Mouse (Mus musculus) MN1 (cell line): ENCODE data around the gene 1700067K01Rik.

Experiments
- DNase-seq: peaks from one replicate; pipeline ENCODE4 v3.0.0-alpha.2; 2016; ENCODE audit warnings: low spot score

1700067K01Rik gene

GRCm38 (mm10) chr8:84011705-84012498, 10.6 kb downstream of the 1700067K01Rik start, which contains the start of gene 2210011C24Rik:
Gene 2210011C24Rik (minus strand): TSS chr8:84012171.
- DNase-seq, result peak; percentile 57

DNA sequence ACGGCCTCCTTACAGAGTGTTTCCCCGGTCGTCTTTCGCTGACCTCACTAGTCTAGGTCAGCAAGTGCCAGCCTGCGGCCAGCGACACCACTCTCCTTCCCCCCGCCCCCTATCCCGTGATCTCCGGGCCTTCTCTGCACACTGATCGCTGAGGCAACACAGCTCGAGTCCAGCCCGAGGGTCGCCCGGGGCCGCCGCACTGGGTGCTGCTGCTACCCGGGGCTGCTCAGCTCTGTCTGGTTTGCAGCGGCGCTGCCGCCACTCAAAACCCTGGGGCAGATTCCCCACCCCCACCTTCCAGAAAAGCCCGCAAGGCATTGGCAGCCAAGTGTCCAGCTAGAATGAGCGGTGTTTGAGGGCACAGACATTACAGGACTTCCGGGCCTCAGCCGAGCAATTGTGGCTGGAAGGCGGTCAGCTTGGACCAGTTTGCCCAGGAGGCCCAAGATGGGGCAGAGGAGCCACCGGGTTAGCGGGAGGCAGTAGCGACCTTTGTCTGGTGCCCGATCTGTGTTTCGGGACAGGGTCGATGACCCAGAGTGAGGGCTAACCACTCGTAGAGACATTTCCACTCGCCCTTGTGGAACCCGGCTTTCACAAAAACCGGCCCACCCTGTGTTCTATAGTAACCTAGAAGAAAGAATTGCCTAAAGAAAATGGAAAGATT, 11.3 kb downstream of the 1700067K01Rik start:
- DNase-seq, result peak; percentile 47

GRCm38 (mm10) chr8:84015833-84016232, 14.5 kb downstream of the 1700067K01Rik start:
- DNase-seq, result no peak

GRCm38 (mm10) chr8:84019738-84020137, 18.4 kb downstream of the 1700067K01Rik start:
- DNase-seq, result no peak

DNA sequence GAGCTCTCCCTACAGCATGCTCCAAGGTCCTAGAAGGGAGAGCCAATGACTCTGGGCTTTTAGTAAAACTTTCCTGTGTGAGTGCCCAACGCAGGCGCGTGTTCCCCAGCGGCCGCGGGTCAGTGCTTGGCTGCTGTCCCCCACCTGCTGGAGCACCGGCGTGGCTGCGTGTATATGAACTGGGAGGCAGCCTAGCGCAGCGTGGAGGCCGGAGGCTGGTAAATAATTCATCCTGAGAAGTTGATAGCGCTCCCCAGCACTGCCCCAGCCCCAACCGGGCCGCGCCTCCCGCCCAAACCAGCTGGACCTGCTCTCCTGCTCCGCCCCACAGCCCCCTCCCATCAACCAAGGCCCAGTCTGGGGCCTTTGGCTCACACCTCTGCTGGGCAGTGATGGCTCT, 19.8 kb downstream of the 1700067K01Rik start, which contains the start of gene Palm3:
TSS of gene Palm3 (plus strand) at position 376 of the 400 bp plus-strand sequence.
- DNase-seq, result no peak

DNA sequence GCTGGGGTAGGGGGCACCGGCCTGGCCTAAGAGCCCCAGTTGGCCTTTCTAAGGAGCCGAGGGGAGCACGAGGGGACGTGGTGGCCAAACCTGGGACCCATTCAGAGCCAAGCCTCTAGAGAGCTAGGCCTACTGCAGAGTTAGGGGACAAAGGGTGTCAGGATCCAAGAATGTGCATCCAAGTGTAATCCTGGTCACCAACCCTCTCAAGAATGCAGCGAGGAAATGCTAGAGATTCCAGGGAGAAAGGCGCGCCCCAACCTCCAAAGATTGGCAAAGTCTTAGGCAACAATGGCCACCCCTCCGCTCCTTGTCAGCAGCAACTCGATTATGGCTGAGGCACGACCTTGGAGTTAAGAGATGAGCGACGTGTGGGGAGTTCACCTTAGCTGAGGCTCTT, 20.3 kb downstream of the 1700067K01Rik start:
- DNase-seq, result no peak

GRCm38 (mm10) chr8:84023085-84023484, 21.8 kb downstream of the 1700067K01Rik start:
- peak; percentile 72 for DNase-seq

GRCm38 (mm10) chr8:84023631-84024030, 22.3 kb downstream of the 1700067K01Rik start:
- no peak for DNase-seq

DNA sequence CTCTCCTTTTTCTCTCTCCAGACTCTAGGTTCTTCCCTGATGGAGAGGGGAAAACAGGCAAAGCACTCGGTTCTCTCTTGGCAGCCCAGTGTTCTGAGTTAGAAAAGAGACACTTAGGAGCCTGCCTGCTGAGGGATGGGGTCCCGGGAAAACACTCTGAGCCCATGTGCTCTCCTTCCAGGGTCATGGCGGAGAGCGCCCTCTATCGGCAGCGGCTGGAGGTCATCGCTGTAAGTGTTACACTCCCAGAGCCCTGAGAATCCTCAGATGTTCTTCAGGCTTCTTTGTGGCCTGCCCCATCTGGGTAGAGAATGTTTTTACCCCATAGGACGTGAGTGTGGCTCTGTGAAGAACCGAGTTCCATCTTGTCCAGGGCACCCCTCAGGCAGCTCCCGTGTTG, 22.9 kb downstream of the 1700067K01Rik start:
- peak; percentile 52 for DNase-seq

GRCm38 (mm10) chr8:84025863-84026262, 24.6 kb downstream of the 1700067K01Rik start:
- no peak for DNase-seq

DNA sequence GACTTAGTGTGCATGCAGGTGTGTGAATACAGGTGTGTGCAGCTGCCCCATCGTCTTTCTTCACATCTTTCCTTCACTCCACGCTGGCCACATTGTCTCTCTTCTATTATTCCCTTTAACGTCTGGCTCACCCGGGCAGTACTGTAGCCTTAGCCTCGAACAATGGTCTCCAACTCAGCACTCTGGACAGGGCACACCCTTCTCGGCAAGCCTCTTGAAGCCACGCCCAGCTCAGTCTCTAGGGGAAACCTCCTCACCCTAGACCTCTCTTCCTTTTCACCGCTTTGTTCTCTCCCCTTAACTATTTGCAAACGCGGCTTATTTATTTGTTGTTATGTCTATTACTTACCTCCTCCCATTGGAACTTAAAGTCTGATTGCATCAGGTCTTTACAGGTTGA, 26.1 kb downstream of the 1700067K01Rik start:
- no peak for DNase-seq

DNA sequence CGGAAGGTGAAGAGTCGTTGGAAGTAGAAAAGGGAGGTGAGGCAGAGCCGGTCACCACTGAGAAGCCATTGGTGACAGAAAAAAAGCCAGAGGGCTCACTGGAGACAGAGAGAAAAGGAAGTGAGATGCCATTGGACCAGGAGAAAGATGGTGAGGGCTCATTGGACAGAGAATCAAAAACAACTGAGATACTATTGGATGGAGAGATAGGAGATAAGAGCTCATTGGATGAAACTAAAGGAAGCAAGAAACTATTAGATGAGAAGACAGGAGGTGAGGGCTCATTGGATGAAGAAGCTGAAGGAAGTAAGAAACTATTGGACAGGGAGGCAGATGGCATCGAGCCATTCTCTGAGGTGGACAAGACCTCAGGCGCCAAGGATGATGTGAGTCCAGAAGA, 28.0 kb downstream of the 1700067K01Rik start:
- DNase-seq, result no peak

DNA sequence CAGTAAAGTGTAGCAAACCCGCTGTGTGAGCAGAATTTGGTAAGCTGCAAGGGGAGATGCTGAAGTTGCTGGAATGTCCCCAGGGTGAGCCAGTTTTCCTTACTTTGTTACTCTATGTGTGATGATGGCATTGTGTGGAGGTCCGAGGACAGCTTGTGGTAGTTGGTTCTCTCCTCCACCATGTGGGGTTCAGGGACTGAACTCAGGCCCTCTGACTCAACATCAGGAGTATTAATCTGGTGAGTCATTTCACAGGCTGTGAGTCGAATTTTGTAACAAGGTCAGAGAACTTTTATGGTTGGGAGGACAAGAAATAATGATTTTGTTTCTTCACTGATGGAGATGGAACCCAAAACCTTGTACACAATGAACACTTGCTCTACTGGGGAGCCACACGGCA, 31.5 kb downstream of the 1700067K01Rik start:
- DNase-seq, result no peak

GRCm38 (mm10) chr8:84038015-84038414, 36.7 kb downstream of the 1700067K01Rik start:
- DNase-seq, result no peak

DNA sequence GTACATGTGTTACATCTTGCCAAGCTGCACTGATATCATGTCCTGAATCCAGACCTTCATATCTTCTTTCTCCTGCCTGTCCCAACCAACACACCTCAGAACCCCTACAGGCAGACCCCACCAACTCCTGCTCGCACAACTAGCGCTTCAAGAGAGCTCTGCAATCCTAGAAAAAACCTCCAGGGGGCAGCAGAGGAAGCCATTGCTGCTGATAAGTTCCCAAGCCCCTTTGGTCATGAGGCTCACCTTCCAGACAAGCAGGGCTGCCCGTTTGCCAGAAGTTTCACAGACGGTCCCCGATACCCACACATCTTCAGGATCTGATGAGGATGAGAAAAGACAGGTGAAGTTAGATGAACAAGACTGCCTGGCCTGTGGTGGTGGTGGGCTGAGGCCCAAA, 37.7 kb downstream of the 1700067K01Rik start:
- peak; percentile 77 for DNase-seq

GRCm38 (mm10) chr8:84042066-84042947, 41.0 kb downstream of the 1700067K01Rik start, which contains the start of gene Il27ra:
Gene Il27ra (minus strand): TSS chr8:84042589.
- DNase-seq, result peak; percentile 91

DNA sequence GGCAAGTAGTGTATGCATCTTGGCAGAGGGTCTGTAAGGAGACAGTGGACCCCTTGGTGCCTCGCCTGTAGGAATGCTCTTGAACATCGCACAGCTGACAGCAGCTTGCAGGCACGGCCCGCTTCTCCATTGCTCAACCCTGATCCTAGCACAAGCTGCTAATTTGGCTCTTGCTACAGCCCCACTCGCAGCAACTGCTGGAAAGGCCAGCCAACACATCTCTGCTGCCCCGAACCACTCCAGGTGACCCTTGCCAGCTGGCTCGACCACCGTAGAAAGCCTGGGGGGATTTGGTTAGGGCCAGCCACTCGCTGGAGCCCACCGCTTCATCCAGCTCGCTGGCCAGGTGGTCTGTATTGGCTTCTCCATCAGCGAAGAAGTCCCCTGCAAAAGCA, 41.6 kb downstream of the 1700067K01Rik start:
- peak; percentile 30 for DNase-seq

GRCm38 (mm10) chr8:84044103-84044502, 42.8 kb downstream of the 1700067K01Rik start:
- DNase-seq, result no peak

- no peak for DNase-seq
Measured at GRCm38 (mm10) chr8:84044900-84045299, 43.6 kb downstream of the 1700067K01Rik start, which contains the start of gene Rln3. Gene Rln3 (minus strand): TSS chr8:84045000.

DNA sequence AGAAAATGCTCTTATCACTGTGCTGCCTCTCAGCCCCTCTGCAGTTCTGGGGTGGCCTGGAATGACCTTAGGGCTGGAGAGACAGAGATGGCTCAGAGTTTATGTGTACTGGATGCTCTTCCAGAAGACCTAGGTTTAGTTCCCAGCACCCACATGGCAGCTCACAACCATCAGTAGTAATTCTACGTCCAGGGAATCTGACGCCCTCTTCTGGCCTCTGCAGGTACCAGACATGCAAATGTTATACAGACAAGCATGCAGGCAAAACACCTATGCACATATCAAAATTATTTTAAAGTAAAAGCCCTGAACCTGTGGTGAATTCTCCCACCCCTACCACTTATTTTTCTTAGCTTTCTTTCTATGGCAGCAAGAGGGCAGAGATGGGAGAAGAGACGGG, 45.2 kb downstream of the 1700067K01Rik start:
- no peak for DNase-seq

DNA sequence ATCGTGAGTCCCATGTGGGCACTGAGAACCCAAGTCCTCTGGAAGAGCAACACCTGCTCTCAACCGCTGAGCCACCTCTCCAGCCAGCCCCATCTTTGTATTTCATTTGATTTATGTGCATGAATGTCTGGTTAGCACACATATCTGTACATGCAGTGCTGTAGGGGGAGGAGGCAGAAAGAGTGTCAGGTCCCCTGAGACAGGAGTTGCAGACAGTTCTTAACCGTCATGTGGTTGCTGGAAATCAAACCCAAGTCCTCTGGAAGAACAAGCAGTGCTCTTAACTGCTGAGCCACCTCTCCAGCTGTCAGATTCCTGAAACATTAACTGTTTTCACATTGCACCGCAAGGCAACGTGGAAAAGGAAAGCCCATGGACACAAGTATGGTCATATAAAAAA, 46.9 kb downstream of the 1700067K01Rik start:
- DNase-seq, result no peak

- peak; percentile 54 for DNase-seq
Measured at GRCm38 (mm10) chr8:84052746-84053145, 51.4 kb downstream of the 1700067K01Rik start.
